Mouse (Mus musculus) embryonic facial prominence, embryonic 11.5 days (tissue): ENCODE results near the gene Tnpo2. TPM values are rescaled to one million over a fixed set of nuclear protein-coding genes. Genes with fewer than 3 reads are reported as not detected.

ENCODE experiments used
- ATAC-seq: fragments of 200-750 bp; cut with Nextera tagmentation; replicated peaks from 2 replicates; pipeline ENCODE4 v1.8.0; 2017; ENCODE audit warnings: low read depth; ENCODE audit not compliant: insufficient number of reproducible peaks, low FRiP score, low TSS enrichment
- DNase-seq: peaks from one replicate; pipeline ENCODE4 v3.0.0-alpha.2; 2015; ENCODE audit warnings: low spot score
- H3K27ac ChIP-seq: fragments of 300-500 bp; sonication (generic); replicated peaks from 2 replicates; pipeline ENCODE4 v1.5.1; 2014; ENCODE audit warnings: mild to moderate bottlenecking, low read depth, low read length, control low read depth
- H3K27me3 ChIP-seq: fragments of 300-500 bp; sonication (generic); 2 replicates; pipeline ENCODE4 v1.6.1; 2014; ENCODE audit warnings: mild to moderate bottlenecking, low read length, moderate library complexity, mixed read lengths; ENCODE audit not compliant: control insufficient read depth, insufficient read depth
- H3K36me3 ChIP-seq: fragments of 300-500 bp; sonication (generic); replicated peaks from 2 replicates; pipeline ENCODE4 v1.6.1; 2014; ENCODE audit warnings: low read depth, mild to moderate bottlenecking, low read length, moderate library complexity, mixed read lengths; ENCODE audit not compliant: control insufficient read depth, insufficient read depth
- H3K4me1 ChIP-seq: fragments of 300-500 bp; sonication (generic); 2 replicates; pipeline ENCODE4 v1.6.1; 2014; ENCODE audit warnings: low read length, mixed read lengths; ENCODE audit not compliant: control insufficient read depth, insufficient read depth
- H3K4me2 ChIP-seq: fragments of 300-500 bp; sonication (generic); 2 replicates; pipeline ENCODE4 v1.6.1; 2014; ENCODE audit warnings: low read depth, mild to moderate bottlenecking, control low read depth, low read length, moderate library complexity
- H3K4me3 ChIP-seq: fragments of 300-500 bp; sonication (generic); 2 replicates; pipeline ENCODE4 v1.5.1; 2014; ENCODE audit warnings: low read depth, low read length, control low read depth
- H3K9ac ChIP-seq: fragments of 300-500 bp; sonication (generic); replicated peaks from 2 replicates; pipeline ENCODE4 v1.6.1; 2014; ENCODE audit warnings: mild to moderate bottlenecking, control low read depth, low read length
- H3K9me3 ChIP-seq: fragments of 300-500 bp; sonication (generic); replicated peaks from 2 replicates; pipeline ENCODE4 v1.6.1; 2016; ENCODE audit warnings: mild to moderate bottlenecking, low read length, inconsistent platforms, mixed read lengths; ENCODE audit not compliant: control insufficient read depth
- WGBS: fragments of 180-500 bp; shearing (Covaris S2); extraction: QIAGEN DNeasy Blood & Tissue Kit; methylation state at CpG from one replicate; pipeline ENCODE4 v1.1.7; 2014; 5-methylcytosine and 5-hydroxymethylcytosine counted together
- polyA plus RNA-seq: library from polyadenylated mRNA; unstranded; fragments of >200 nt; fragmentation: Nextera tagmentation; extraction: Ambion mirVana; gene quantifications from 2 replicates; pipeline ENCODE4 v1.2.1, GENCODE M21; 2014

Tnpo2 gene
- polyA plus RNA-seq, 1 experiment from 2014 or later: 17.0 TPM

DNA sequence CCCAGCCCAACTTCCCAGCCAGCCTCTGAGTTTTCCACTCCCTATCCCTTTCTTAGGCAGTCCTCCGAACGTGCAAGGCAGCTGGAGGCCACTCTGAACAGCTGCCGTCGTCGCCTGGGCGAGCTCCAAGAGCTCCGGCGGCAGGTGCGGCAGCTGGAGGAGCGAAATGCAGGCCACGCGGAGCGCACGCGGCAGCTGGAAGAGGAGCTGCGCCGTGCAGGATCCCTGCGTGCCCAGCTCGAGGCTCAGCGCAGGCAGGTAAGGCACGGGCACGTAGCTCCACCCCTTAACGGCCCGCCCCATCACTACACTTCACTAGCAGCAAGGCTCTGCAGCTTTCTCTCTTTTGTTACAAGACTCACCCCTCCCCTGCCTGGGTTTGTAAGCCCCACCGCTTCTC, 41.0 kb upstream of the Tnpo2 start:
- ATAC-seq (no peak), DNase-seq (no peak)
- no peaks in the 10 kb centered on the region for H3K4me1 ChIP-seq
- H3K27ac ChIP-seq: no peak overlapping the region
- no peak overlapping the region for H3K4me2 ChIP-seq
- H3K4me3 ChIP-seq: no peak overlapping the region
- WGBS: 18% methylated on average over 25 of the region's 25 CpGs
- H3K27me3 ChIP-seq: no peaks in the 10 kb centered on the region
- no peaks in the 10 kb centered on the region for H3K36me3 ChIP-seq
- no peaks in the 10 kb centered on the region for H3K9me3 ChIP-seq
- no peak overlapping the region; the same call in 1 of the 2 replicates for H3K9ac ChIP-seq

GRCm38 (mm10) chr8:84996978-84997377, 39.7 kb upstream of the Tnpo2 start:
- WGBS: 73% methylated on average over 5 of the region's 5 CpGs
- no peak overlapping the region for H3K4me2 ChIP-seq
- H3K36me3 ChIP-seq: no peaks in the 10 kb centered on the region
- DNase-seq (no peak), ATAC-seq (no peak)
- H3K27me3 ChIP-seq: no peaks in the 10 kb centered on the region
- H3K9me3 ChIP-seq: no peaks in the 10 kb centered on the region
- H3K9ac ChIP-seq: no peak overlapping the region
- no peak overlapping the region for H3K4me3 ChIP-seq
- H3K4me1 ChIP-seq: no peaks in the 10 kb centered on the region
- no peak overlapping the region for H3K27ac ChIP-seq

GRCm38 (mm10) chr8:84997649-84998295, 38.9 kb upstream of the Tnpo2 start:
- no peaks in the 10 kb centered on the region for H3K4me1 ChIP-seq
- no peak overlapping the region for H3K27ac ChIP-seq
- peak; percentile 56 for ATAC-seq
- H3K9ac ChIP-seq: peak overlapping the region; percentile 29; the same call in 1 of the 2 replicates
- no peaks in the 10 kb centered on the region for H3K36me3 ChIP-seq
- no peaks in the 10 kb centered on the region for H3K9me3 ChIP-seq
- 7% methylated on average over 19 of the region's 19 CpGs for WGBS
- H3K4me2 ChIP-seq: no peak overlapping the region
- no peaks in the 10 kb centered on the region for H3K27me3 ChIP-seq
- peak; percentile 93 for DNase-seq
- H3K4me3 ChIP-seq: no peak overlapping the region

- no peaks in the 10 kb centered on the region for H3K36me3 ChIP-seq
- H3K4me3 ChIP-seq: no peak overlapping the region
- ATAC-seq: no peak
- H3K4me2 ChIP-seq: no peak overlapping the region
- H3K9me3 ChIP-seq: no peaks in the 10 kb centered on the region
- H3K27ac ChIP-seq: no peak overlapping the region
- no peaks in the 10 kb centered on the region for H3K4me1 ChIP-seq
- 19% methylated on average over 25 of the region's 25 CpGs for WGBS
- H3K9ac ChIP-seq: no peak overlapping the region
- DNase-seq: no peak
- H3K27me3 ChIP-seq: peaks cover 20% of the 10 kb centered on the region
These were observed 29.0 kb upstream of the Tnpo2 start for GRCm38 (mm10) chr8:85007686-85008085.

- Histone ChIP-seq H3K4me1 (no peaks in the 10 kb centered on the region; the same call in 1 of the 2 replicates), H3K27ac (no peak overlapping the region), H3K27me3 (peaks cover 26% of the 10 kb centered on the region), H3K9me3 (no peaks in the 10 kb centered on the region), H3K4me3 (no peak overlapping the region), H3K9ac (no peak overlapping the region), H3K36me3 (no peaks in the 10 kb centered on the region), H3K4me2 (no peak overlapping the region)
- 18% methylated on average over 28 of the region's 28 CpGs for WGBS
- DNase-seq: no peak
- ATAC-seq: no peak
These were observed 25.5 kb upstream of the Tnpo2 start for GRCm38 (mm10) chr8:85011242-85011641.

DNA sequence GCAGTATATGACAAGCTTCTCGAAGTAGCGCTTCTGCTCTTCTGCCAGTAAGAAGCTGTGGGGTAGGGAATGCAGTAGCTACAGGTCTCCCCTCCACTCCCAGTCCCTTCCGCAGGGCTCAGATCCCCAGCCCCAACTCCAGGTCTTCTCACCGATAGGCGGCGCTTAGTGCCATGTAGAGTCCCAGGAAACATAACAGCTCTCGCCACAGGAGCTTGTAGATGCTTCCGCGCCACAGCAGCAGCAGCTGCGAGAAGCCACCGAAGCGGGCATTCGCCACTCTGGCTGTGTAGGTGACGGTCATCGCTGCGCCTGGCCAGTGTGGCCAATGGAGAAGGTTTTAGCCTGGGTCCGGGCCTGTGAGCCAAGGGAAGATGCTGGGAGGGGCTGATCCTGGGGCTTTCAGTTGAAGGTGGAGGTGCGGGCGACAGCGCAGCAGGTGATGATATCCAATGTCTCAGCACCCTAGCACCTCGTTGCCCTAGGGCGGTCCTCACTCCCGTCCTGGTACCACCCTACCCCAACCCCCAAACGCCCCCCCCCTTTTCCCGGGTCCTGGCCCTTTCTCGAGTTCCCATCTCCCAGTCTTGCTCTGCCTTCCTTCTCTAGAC, 23.4 kb upstream of the Tnpo2 start:
- peak overlapping the region; percentile 51; the same call in 1 of the 2 replicates for H3K9ac ChIP-seq
- no peak overlapping the region for H3K27ac ChIP-seq
- H3K4me1 ChIP-seq: no peaks in the 10 kb centered on the region; the same call in 1 of the 2 replicates
- H3K4me3 ChIP-seq: 0 out of 2 replicates have a peak overlapping the region, but pooled peaks have one; percentile 14
- no peaks in the 10 kb centered on the region for H3K36me3 ChIP-seq
- H3K9me3 ChIP-seq: no peaks in the 10 kb centered on the region
- peaks cover 19% of the 10 kb centered on the region for H3K27me3 ChIP-seq
- peak; percentile 86 for DNase-seq
- 7% methylated on average over 26 of the region's 26 CpGs for WGBS
- no peak for ATAC-seq
- H3K4me2 ChIP-seq: peak overlapping the region; percentile 47

- no peak within 1 kb of the TSS for H3K27ac ChIP-seq
- ATAC-seq (no peak), DNase-seq (no peak)
- H3K4me3 ChIP-seq: 0 out of 2 replicates have a peak within 1 kb of the TSS, but pooled peaks have one; percentile 14
- H3K4me1 ChIP-seq: no peaks in the 10 kb centered on the region; the same call in 1 of the 2 replicates
- H3K9me3 ChIP-seq: no peaks in the 10 kb centered on the region
- H3K36me3 ChIP-seq: no peaks in the 10 kb centered on the region; the same call in 1 of the 2 replicates
- peak within 1 kb of the TSS; percentile 51; the same call in 1 of the 2 replicates for H3K9ac ChIP-seq
- peak within 1 kb of the TSS; percentile 47 for H3K4me2 ChIP-seq
- H3K27me3 ChIP-seq: peaks cover 19% of the 10 kb centered on the region
- WGBS: 46% methylated on average over 2 of the region's 2 CpGs
These were observed 22.3 kb upstream of the Tnpo2 start, which contains the start of gene Best2 for GRCm38 (mm10) chr8:85014431-85014830. Best2 (minus strand) TSS chr8:85014531.

DNA sequence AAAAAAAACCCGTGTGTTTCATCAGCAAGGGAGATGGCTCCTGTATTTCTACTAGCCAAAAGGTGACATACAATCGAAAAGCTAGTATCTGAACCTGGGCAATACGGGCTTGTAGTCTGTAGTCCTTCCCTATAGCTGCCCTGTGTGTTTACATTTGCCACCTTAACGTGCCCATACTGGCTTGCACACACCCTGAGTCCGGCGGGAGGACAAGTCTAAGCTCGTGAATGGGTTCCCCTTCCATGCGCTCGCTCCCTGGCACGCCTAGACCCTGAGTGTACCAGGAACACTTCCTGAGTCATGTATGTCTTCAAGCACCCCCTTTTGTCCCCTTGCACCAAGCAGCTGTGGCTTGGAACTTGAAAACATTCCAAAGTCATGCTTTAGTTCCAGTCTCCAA, 20.0 kb upstream of the Tnpo2 start:
- 65% methylated on average over 10 of the region's 10 CpGs for WGBS
- DNase-seq: no peak
- Histone ChIP-seq H3K27me3 (peaks cover 10% of the 10 kb centered on the region), H3K4me3 (no peak overlapping the region), H3K27ac (no peak overlapping the region), H3K9me3 (no peaks in the 10 kb centered on the region), H3K4me1 (no peaks in the 10 kb centered on the region; the same call in 1 of the 2 replicates), H3K4me2 (no peak overlapping the region), H3K9ac (no peak overlapping the region), H3K36me3 (no peaks in the 10 kb centered on the region; the same call in 1 of the 2 replicates)
- no peak for ATAC-seq
